Mouse (Mus musculus): ENCODE results near the gene Sphkap. TPM values are rescaled to one million over a fixed set of nuclear protein-coding genes. Genes with fewer than 3 reads are reported as not detected.

Gene Sphkap
- total and polyA plus RNA-seq, 3 experiments = 0.26 to 1.7 (median 0.68) TPM

GRCm38 (mm10) chr1:83339358-83339757 is 68.6 kb downstream of the Sphkap start:
- 72% methylated on average over 3 of the region's 3 CpGs for WGBS
- H3K27ac ChIP-seq = no peak overlapping the region
- DNase-seq = no peak
- no peak overlapping the region for H3K4me3 ChIP-seq
- intact Hi-C loops (cut with DNase I) = no loop called here
- no peak overlapping the region for H3K9ac ChIP-seq (ENCODE audit: low read depth, low read length)
- no peaks in the 10 kb centered on the region for H3K36me3 ChIP-seq (ENCODE audit: control insufficient read depth, insufficient read depth, low read length)
- no peaks in the 10 kb centered on the region for H3K4me1 ChIP-seq (ENCODE audit: control insufficient read depth, insufficient read depth, low read length)
- H3K79me2 ChIP-seq (replicated peaks; ENCODE audit: control insufficient read depth, insufficient read depth, low read length) = no peaks in the 10 kb centered on the region
- TF ChIP-seq CTCF (IDR thresholded peaks at IDR 0.05) (no peak), POLR2A (IDR thresholded peaks at IDR 0.05; ENCODE audit: insufficient read depth, low read depth, low read length) (no peak), EP300 (IDR thresholded peaks at IDR 0.05; ENCODE audit: insufficient read depth, low read depth, low read length) (no peak)
- no peaks in the 10 kb centered on the region for H3K27me3 ChIP-seq (ENCODE audit: control insufficient read depth, insufficient read depth, low read length)

DNA sequence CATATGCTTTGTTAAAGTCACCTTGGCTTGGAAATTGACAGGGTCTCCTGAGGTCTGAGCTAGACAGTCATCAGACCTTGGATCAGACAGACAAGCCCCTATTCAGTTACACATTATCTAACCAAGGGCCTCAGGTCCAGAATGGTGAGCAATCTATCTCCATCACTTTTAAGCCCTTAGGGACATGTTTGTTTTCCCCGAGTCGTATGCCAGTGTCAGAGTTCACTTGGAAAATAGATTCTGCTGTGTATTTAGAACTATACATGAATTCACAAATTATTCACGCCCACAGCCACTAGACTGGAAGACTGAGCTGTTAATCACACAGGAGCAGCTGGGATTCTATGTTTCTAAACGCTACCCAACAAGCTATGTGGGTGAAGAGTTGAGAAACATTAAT is 91.1 kb downstream of the Sphkap start:
- H3K27ac ChIP-seq = no peak overlapping the region
- intact Hi-C loops (cut with DNase I) = no loop called here
- no peak overlapping the region for H3K9ac ChIP-seq (ENCODE audit: low read depth, low read length)
- no peak for DNase-seq
- no peaks in the 10 kb centered on the region for H3K4me1 ChIP-seq (ENCODE audit: control insufficient read depth, insufficient read depth, low read length)
- H3K79me2 ChIP-seq (replicated peaks; ENCODE audit: control insufficient read depth, insufficient read depth, low read length) = no peaks in the 10 kb centered on the region
- H3K36me3 ChIP-seq (ENCODE audit: control insufficient read depth, insufficient read depth, low read length) = no peaks in the 10 kb centered on the region
- WGBS = 73% methylated on average over 4 of the region's 4 CpGs
- TF ChIP-seq EP300 (IDR thresholded peaks at IDR 0.05; ENCODE audit: insufficient read depth, low read depth, low read length) (no peak), POLR2A (IDR thresholded peaks at IDR 0.05; ENCODE audit: insufficient read depth, low read depth, low read length) (no peak), CTCF (IDR thresholded peaks at IDR 0.05) (no peak)
- H3K4me3 ChIP-seq = no peak overlapping the region
- H3K27me3 ChIP-seq (ENCODE audit: control insufficient read depth, insufficient read depth, low read length) = no peaks in the 10 kb centered on the region

DNA sequence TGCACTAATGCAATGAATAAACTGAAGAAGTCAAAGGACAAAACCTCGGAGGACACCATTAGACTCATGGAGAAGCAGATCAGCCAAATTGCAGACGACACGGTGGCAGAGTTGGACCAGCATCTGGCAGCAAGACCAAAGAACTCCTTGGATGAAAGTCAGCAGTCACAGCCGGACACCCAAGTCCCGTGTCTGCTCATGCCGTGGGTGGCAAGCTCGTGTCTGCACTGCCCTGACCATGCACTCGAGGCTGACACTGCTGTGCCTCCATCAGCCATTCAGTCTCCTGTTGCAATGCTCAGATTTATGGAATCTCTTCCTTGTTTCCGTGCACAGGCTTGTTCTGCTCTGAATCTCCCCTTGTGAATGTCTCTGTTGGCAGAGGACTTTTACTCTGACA is 92.9 kb downstream of the Sphkap start:
- no peak for TF ChIP-seq POLR2A (IDR thresholded peaks at IDR 0.05; ENCODE audit: insufficient read depth, low read depth, low read length)
- no peak for TF ChIP-seq EP300 (IDR thresholded peaks at IDR 0.05; ENCODE audit: insufficient read depth, low read depth, low read length)
- no peak for TF ChIP-seq CTCF (IDR thresholded peaks at IDR 0.05)
- DNase-seq = no peak
- Histone ChIP-seq H3K36me3 (ENCODE audit: control insufficient read depth, insufficient read depth, low read length) (no peaks in the 10 kb centered on the region), H3K27ac (no peak overlapping the region), H3K27me3 (ENCODE audit: control insufficient read depth, insufficient read depth, low read length) (no peaks in the 10 kb centered on the region), H3K4me1 (ENCODE audit: control insufficient read depth, insufficient read depth, low read length) (no peaks in the 10 kb centered on the region), H3K4me3 (no peak overlapping the region), H3K9ac (ENCODE audit: low read depth, low read length) (no peak overlapping the region), H3K79me2 (replicated peaks; ENCODE audit: control insufficient read depth, insufficient read depth, low read length) (no peaks in the 10 kb centered on the region)
- 67% methylated on average over 9 of the region's 9 CpGs for WGBS
- intact Hi-C loops (cut with DNase I) = no loop called here

DNA sequence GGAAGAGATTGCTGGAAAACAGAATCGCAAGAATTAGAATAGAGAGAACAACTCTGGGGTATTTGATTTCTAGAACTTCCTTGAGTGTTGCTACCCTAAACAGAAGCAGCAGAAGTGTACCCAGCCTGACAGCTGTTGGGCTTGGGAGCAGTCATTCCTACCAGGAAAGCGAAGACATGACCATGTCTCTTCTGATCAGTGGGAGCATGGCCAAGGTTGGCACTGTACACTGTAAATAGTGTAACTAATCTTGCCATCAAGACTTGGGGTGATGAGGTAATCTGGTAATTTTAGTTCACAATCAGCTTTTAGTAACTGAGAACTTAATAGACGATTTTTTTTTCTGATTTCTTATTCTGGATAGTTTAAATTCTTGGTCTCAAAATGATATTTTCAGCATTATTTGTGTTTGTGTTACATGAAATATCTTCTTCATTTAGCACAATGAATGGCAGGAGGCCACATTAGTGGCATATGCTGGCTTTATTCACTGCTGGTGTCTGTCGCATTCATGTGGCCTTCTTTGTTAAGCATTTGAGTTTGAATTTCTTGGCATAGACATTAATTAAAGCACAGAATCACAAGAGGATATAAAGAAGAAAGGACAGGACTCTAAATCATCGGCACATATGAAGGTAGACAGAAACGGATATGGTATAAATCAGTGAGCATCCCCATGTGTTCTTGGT is 96.2 kb downstream of the Sphkap start:
- 84% methylated on average over 6 of the region's 6 CpGs for WGBS
- no peak overlapping the region for H3K4me3 ChIP-seq
- H3K79me2 ChIP-seq (replicated peaks; ENCODE audit: control insufficient read depth, insufficient read depth, low read length) = no peaks in the 10 kb centered on the region
- intact Hi-C loops (cut with DNase I) = no loop called here
- H3K27me3 ChIP-seq (ENCODE audit: control insufficient read depth, insufficient read depth, low read length) = no peaks in the 10 kb centered on the region
- H3K9ac ChIP-seq (ENCODE audit: low read depth, low read length) = no peak overlapping the region
- TF ChIP-seq EP300 (IDR thresholded peaks at IDR 0.05; ENCODE audit: insufficient read depth, low read depth, low read length) = no peak
- TF ChIP-seq CTCF (IDR thresholded peaks at IDR 0.05) = no peak
- TF ChIP-seq POLR2A (IDR thresholded peaks at IDR 0.05; ENCODE audit: insufficient read depth, low read depth, low read length) = no peak
- no peak for DNase-seq
- H3K27ac ChIP-seq = no peak overlapping the region
- H3K36me3 ChIP-seq (ENCODE audit: control insufficient read depth, insufficient read depth, low read length) = no peaks in the 10 kb centered on the region
- H3K4me1 ChIP-seq (ENCODE audit: control insufficient read depth, insufficient read depth, low read length) = no peaks in the 10 kb centered on the region

GRCm38 (mm10) chr1:83297137-83298076 is 110.6 kb downstream of the Sphkap start:
- intact Hi-C loops (cut with DNase I) = no loop called here
- WGBS = 77% methylated on average over 6 of the region's 6 CpGs
- H3K27ac ChIP-seq = no peak overlapping the region
- H3K27me3 ChIP-seq (ENCODE audit: control insufficient read depth, insufficient read depth, low read length) = no peaks in the 10 kb centered on the region
- H3K4me3 ChIP-seq = no peak overlapping the region
- DNase-seq = no peak
- TF ChIP-seq EP300 (IDR thresholded peaks at IDR 0.05; ENCODE audit: insufficient read depth, low read depth, low read length) (no peak), POLR2A (IDR thresholded peaks at IDR 0.05; ENCODE audit: insufficient read depth, low read depth, low read length) (no peak), CTCF (IDR thresholded peaks at IDR 0.05) (no peak)
- H3K79me2 ChIP-seq (replicated peaks; ENCODE audit: control insufficient read depth, insufficient read depth, low read length) = no peaks in the 10 kb centered on the region
- H3K36me3 ChIP-seq (ENCODE audit: control insufficient read depth, insufficient read depth, low read length) = no peaks in the 10 kb centered on the region
- no peak overlapping the region for H3K9ac ChIP-seq (ENCODE audit: low read depth, low read length)
- H3K4me1 ChIP-seq (ENCODE audit: control insufficient read depth, insufficient read depth, low read length) = no peaks in the 10 kb centered on the region

- Histone ChIP-seq H3K27me3 (ENCODE audit: control insufficient read depth, insufficient read depth, low read length) (no peaks in the 10 kb centered on the region), H3K9ac (ENCODE audit: low read depth, low read length) (no peak overlapping the region), H3K79me2 (replicated peaks; ENCODE audit: control insufficient read depth, insufficient read depth, low read length) (no peaks in the 10 kb centered on the region), H3K27ac (no peak overlapping the region), H3K4me1 (ENCODE audit: control insufficient read depth, insufficient read depth, low read length) (no peaks in the 10 kb centered on the region), H3K36me3 (ENCODE audit: control insufficient read depth, insufficient read depth, low read length) (no peaks in the 10 kb centered on the region), H3K4me3 (no peak overlapping the region)
- WGBS = 81% methylated on average over 7 of the region's 7 CpGs
- no peak for TF ChIP-seq EP300 (IDR thresholded peaks at IDR 0.05; ENCODE audit: insufficient read depth, low read depth, low read length)
- no peak for TF ChIP-seq POLR2A (IDR thresholded peaks at IDR 0.05; ENCODE audit: insufficient read depth, low read depth, low read length)
- DNase-seq = no peak
- intact Hi-C loops (cut with DNase I) = no loop called here
Measured at GRCm38 (mm10) chr1:83285866-83286265, 122.1 kb downstream of the Sphkap start.
